Mouse (Mus musculus) stomach, postnatal 0 days (tissue): ENCODE measurements around the gene Msi2.

ENCODE experiments used
- CTCF ChIP-seq: IDR thresholded peaks from 2 replicates; pipeline ENCODE4 v1.5.1; 2016; ENCODE audit warnings: antibody characterized with exemption, low read depth, mild to moderate bottlenecking, moderate library complexity
- EP300 ChIP-seq: optimal IDR thresholded peaks from 2 replicates; pipeline ENCODE3; 2016; ENCODE audit warnings: antibody characterized with exemption

DNA sequence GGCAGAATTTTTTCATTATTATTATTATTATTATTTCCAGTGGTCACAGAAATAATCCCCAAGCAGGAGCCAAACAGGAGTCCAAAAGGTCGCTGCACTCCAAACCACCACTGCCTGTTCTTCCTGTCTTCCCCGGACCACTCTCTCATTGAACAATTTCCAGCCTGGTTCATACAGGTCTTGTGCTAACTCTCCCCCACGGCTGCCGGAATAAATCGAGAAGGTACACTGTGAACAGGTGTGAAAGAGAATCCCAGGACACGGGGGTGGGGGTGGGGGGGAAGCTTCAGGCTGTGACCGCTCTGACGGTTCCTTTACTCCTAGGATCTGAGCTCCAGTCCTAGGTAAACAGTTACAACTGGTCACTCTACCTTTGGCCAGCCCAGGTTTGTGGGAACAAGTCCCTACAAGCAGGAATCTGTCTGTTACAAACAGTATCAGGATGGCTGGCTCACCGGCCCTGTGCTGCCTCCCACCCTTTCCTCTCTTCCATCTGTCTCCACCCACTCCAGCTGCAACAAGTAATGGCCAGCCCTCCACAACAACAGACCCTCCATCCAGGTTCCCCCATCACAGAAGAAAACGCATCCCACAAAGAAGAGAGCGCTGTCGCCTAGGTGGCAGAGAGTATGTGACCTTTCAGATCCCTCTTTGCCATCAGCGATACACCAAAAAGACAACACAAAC lies 136.1 kb downstream of the Msi2 start:
- TF ChIP-seq CTCF (no peak), EP300 (no peak)
